Mouse (Mus musculus) urinary bladder, postnatal 36 days (tissue): ENCODE measurements around the gene Spout1.
A peak's percentile ranks its signal among the peaks of the same experiment; 100 is the strongest.
"Not testable (repeated sequence)": the region's sequence is repeated elsewhere in the genome, so short reads cannot be mapped to it uniquely, and the experiment has no call there.

Experiments
- DNase-seq, 2 experiments: peaks; one replicate each; pipeline ENCODE4 v3.0.0; 2022; ENCODE audit warnings: low spot score in 2 of 2, mixed read lengths in 1 of 2

The Spout1 gene

GRCm38 (mm10) chr2:30178711-30179110 lies 452 bp upstream of the Spout1 start:
- not testable (repeated sequence) for DNase-seq

- no peak for DNase-seq
Measured at GRCm38 (mm10) chr2:30176561-30176960, 1.7 kb downstream of the Spout1 start.

- DNase-seq: no peak
Measured at GRCm38 (mm10) chr2:30175897-30176296, 2.4 kb downstream of the Spout1 start.

- DNase-seq: no peak
Measured at GRCm38 (mm10) chr2:30173541-30174240, 4.6 kb downstream of the Spout1 start.

GRCm38 (mm10) chr2:30171997-30172382 lies 6.3 kb downstream of the Spout1 start:
- DNase-seq: no peak

GRCm38 (mm10) chr2:30171371-30171996 lies 6.8 kb downstream of the Spout1 start, which contains the start of gene Endog:
Gene Endog, plus strand, starts transcription at chr2:30171493.
- DNase-seq: peak; percentile 60 to 87

GRCm38 (mm10) chr2:30166677-30167076 lies 11.6 kb downstream of the Spout1 start:
- DNase-seq: no peak

GRCm38 (mm10) chr2:30164340-30164932 lies 13.8 kb downstream of the Spout1 start:
- DNase-seq: no peak

- DNase-seq: no peak
Measured at GRCm38 (mm10) chr2:30161809-30162208, 16.4 kb downstream of the Spout1 start.

GRCm38 (mm10) chr2:30159871-30160270 lies 18.4 kb downstream of the Spout1 start:
- DNase-seq: not testable (repeated sequence)

GRCm38 (mm10) chr2:30152616-30153015 lies 25.6 kb downstream of the Spout1 start:
- DNase-seq: no peak

- DNase-seq: no peak
Measured at GRCm38 (mm10) chr2:30151840-30152239, 26.4 kb downstream of the Spout1 start.

GRCm38 (mm10) chr2:30147466-30147865 lies 30.8 kb downstream of the Spout1 start:
- peak; percentile 26 to 83 for DNase-seq

- no peak for DNase-seq
Measured at GRCm38 (mm10) chr2:30144436-30144835, 33.8 kb downstream of the Spout1 start.

- not testable (repeated sequence) for DNase-seq
Measured at GRCm38 (mm10) chr2:30140021-30140420, 38.2 kb downstream of the Spout1 start.

- DNase-seq: no peak
Measured at GRCm38 (mm10) chr2:30136458-30136857, 41.8 kb downstream of the Spout1 start.

GRCm38 (mm10) chr2:30134928-30135620 lies 43.2 kb downstream of the Spout1 start:
- no peak for DNase-seq

- no peak for DNase-seq
Measured at GRCm38 (mm10) chr2:30134378-30134711, 43.9 kb downstream of the Spout1 start.

GRCm38 (mm10) chr2:30133613-30134377 lies 44.5 kb downstream of the Spout1 start, which contains the start of gene Tbc1d13:
Gene Tbc1d13, plus strand, starts transcription at chr2:30133746.
- DNase-seq: peak; percentile 99

GRCm38 (mm10) chr2:30132801-30133612 lies 45.3 kb downstream of the Spout1 start:
- DNase-seq: peak; percentile 13 to 63

GRCm38 (mm10) chr2:30131240-30131639 lies 47.0 kb downstream of the Spout1 start:
- DNase-seq: not testable (repeated sequence)
